Mouse (Mus musculus) heart, embryonic 15.5 days (tissue): ENCODE data around the gene Cdh9. TPM values are rescaled to one million over a fixed set of nuclear protein-coding genes. Genes with fewer than 3 reads are reported as not detected.

Experiments
- ATAC-seq: fragments of 200-750 bp; cut with Nextera tagmentation; replicated peaks from 2 replicates; pipeline ENCODE4 v1.8.0; 2017; ENCODE audit warnings: low read depth, moderate TSS enrichment; ENCODE audit not compliant: insufficient number of reproducible peaks, insufficient read depth, low FRiP score
- H3K27ac ChIP-seq: fragments of 300-500 bp; sonication (generic); 2 replicates; pipeline ENCODE4 v1.5.1; 2015; ENCODE audit warnings: mild to moderate bottlenecking, inconsistent platforms
- H3K27me3 ChIP-seq: fragments of 300-500 bp; sonication (generic); 2 replicates; pipeline ENCODE4 v1.6.1; 2015; ENCODE audit warnings: inconsistent platforms
- H3K36me3 ChIP-seq: fragments of 300-500 bp; sonication (generic); 2 replicates; pipeline ENCODE4 v1.6.1; 2015; ENCODE audit warnings: mild to moderate bottlenecking, inconsistent platforms
- H3K4me1 ChIP-seq: fragments of 300-500 bp; sonication (generic); replicated peaks from 2 replicates; pipeline ENCODE4 v1.6.1; 2015; ENCODE audit warnings: inconsistent platforms
- H3K4me2 ChIP-seq: fragments of 300-500 bp; sonication (generic); 2 replicates; pipeline ENCODE4 v1.6.1; 2015; ENCODE audit warnings: inconsistent platforms, mild to moderate bottlenecking, moderate library complexity
- H3K4me3 ChIP-seq: fragments of 300-500 bp; sonication (generic); 2 replicates; pipeline ENCODE4 v1.5.1; 2015; ENCODE audit warnings: mild to moderate bottlenecking, inconsistent platforms
- H3K9ac ChIP-seq: fragments of 300-500 bp; sonication (generic); 2 replicates; pipeline ENCODE4 v1.6.1; 2015; ENCODE audit warnings: mild to moderate bottlenecking, inconsistent platforms
- H3K9me3 ChIP-seq: fragments of 300-500 bp; sonication (generic); replicated peaks from 2 replicates; pipeline ENCODE4 v1.6.1; 2016; ENCODE audit warnings: inconsistent platforms
- WGBS: fragments of 180-500 bp; shearing (Covaris S2); methylation state at CpG from one replicate; pipeline ENCODE4 v1.1.7; 2015; ENCODE audit warnings: mixed read lengths; 5-methylcytosine and 5-hydroxymethylcytosine counted together
- polyA plus RNA-seq: library from polyadenylated mRNA; unstranded; fragments of >200 nt; fragmentation: Nextera tagmentation; extraction: Ambion mirVana; gene quantifications from 2 replicates; pipeline ENCODE4 v1.2.1, GENCODE M21; 2015

The Cdh9 gene
- polyA plus RNA-seq, 1 experiment from 2014 or later: 0.05 TPM

- H3K27ac ChIP-seq: no peak overlapping the region
- H3K36me3 ChIP-seq: no peaks in the 10 kb centered on the region
- H3K4me3 ChIP-seq: no peak overlapping the region
- 64% methylated on average over 1 of the region's 1 CpGs for WGBS
- H3K4me2 ChIP-seq: no peak overlapping the region
- H3K9me3 ChIP-seq: no peaks in the 10 kb centered on the region
- no peaks in the 10 kb centered on the region for H3K27me3 ChIP-seq
- no peak overlapping the region for H3K9ac ChIP-seq
- no peaks in the 10 kb centered on the region for H3K4me1 ChIP-seq
- ATAC-seq: no peak
These were observed 106.2 kb downstream of the Cdh9 start for GRCm38 (mm10) chr15:16834761-16835160.

- H3K27ac ChIP-seq: no peak overlapping the region
- no peak for ATAC-seq
- H3K9me3 ChIP-seq: no peaks in the 10 kb centered on the region
- H3K36me3 ChIP-seq: no peaks in the 10 kb centered on the region
- no peaks in the 10 kb centered on the region for H3K4me1 ChIP-seq
- H3K4me3 ChIP-seq: no peak overlapping the region
- H3K4me2 ChIP-seq: no peak overlapping the region
- H3K27me3 ChIP-seq: no peaks in the 10 kb centered on the region
- 73% methylated on average over 3 of the region's 3 CpGs for WGBS
- H3K9ac ChIP-seq: no peak overlapping the region
These were observed 154.0 kb downstream of the Cdh9 start for GRCm38 (mm10) chr15:16882542-16882941.

- Histone ChIP-seq H3K27ac (no peak overlapping the region), H3K36me3 (no peaks in the 10 kb centered on the region), H3K9ac (no peak overlapping the region), H3K4me3 (no peak overlapping the region), H3K27me3 (no peaks in the 10 kb centered on the region), H3K4me2 (no peak overlapping the region), H3K9me3 (no peaks in the 10 kb centered on the region), H3K4me1 (no peaks in the 10 kb centered on the region)
- ATAC-seq: no peak
- 65% methylated on average over 1 of the region's 1 CpGs for WGBS
These were observed 168.1 kb downstream of the Cdh9 start for GRCm38 (mm10) chr15:16896674-16897073.
